Mouse (Mus musculus) bone marrow macrophage, adult 2 months (primary cell): ENCODE measurements around the gene Nebl. TPM values are rescaled to one million over a fixed set of nuclear protein-coding genes. Genes with fewer than 3 reads are reported as not detected.

Source experiments
- H3K27ac ChIP-seq: 2 replicates; pipeline ENCODE4 v1.5.1; 2012; ENCODE audit warnings: low read depth, low read length; ENCODE audit not compliant: insufficient read depth
- H3K4me1 ChIP-seq: 2 replicates; pipeline ENCODE4 v1.6.1; 2012; ENCODE audit warnings: low read length; ENCODE audit not compliant: control insufficient read depth, insufficient read depth
- H3K4me3 ChIP-seq: 2 replicates; pipeline ENCODE4 v1.5.1; 2012; ENCODE audit warnings: mild to moderate bottlenecking, low read length, moderate library complexity; ENCODE audit not compliant: insufficient read depth
- CTCF ChIP-seq: IDR thresholded peaks from 2 replicates; pipeline ENCODE4 v1.5.1; 2012; ENCODE audit warnings: low read depth, mild to moderate bottlenecking, low read length, moderate library complexity
- POLR2A ChIP-seq: IDR thresholded peaks from 2 replicates; pipeline ENCODE4 v1.6.1; 2012; ENCODE audit warnings: mild to moderate bottlenecking, low read depth, low read length, borderline replicate concordance
- polyA plus RNA-seq: library from polyadenylated mRNA; stranded (reverse); fragments of >200 nt; gene quantifications from 2 replicates; pipeline ENCODE4 v1.2.4, GENCODE M21; 2012; ENCODE audit not compliant: missing spikeins, insufficient read depth, insufficient read length

The Nebl gene
- polyA plus RNA-seq, 1 experiment: not detected

GRCm38 (mm10) chr2:17585329-17585992, 145.8 kb downstream of the Nebl start:
- Histone ChIP-seq H3K4me1 (no peaks in the 10 kb centered on the region), H3K4me3 (no peak overlapping the region), H3K27ac (no peak overlapping the region)
- no peak for TF ChIP-seq POLR2A
- TF ChIP-seq CTCF: no peak

- H3K4me3 ChIP-seq: no peak overlapping the region
- TF ChIP-seq CTCF: no peak
- no peak for TF ChIP-seq POLR2A
- no peaks in the 10 kb centered on the region for H3K4me1 ChIP-seq
- H3K27ac ChIP-seq: no peak overlapping the region
Observed at GRCm38 (mm10) chr2:17575648-17576047, 155.6 kb downstream of the Nebl start.

GRCm38 (mm10) chr2:17571716-17572115, 159.5 kb downstream of the Nebl start:
- H3K27ac ChIP-seq: no peak overlapping the region
- no peak overlapping the region for H3K4me3 ChIP-seq
- TF ChIP-seq CTCF: no peak
- TF ChIP-seq POLR2A: no peak
- H3K4me1 ChIP-seq: no peaks in the 10 kb centered on the region

GRCm38 (mm10) chr2:17558889-17559742, 172.1 kb downstream of the Nebl start:
- Histone ChIP-seq H3K27ac (no peak overlapping the region), H3K4me3 (no peak overlapping the region), H3K4me1 (no peaks in the 10 kb centered on the region)
- TF ChIP-seq POLR2A (no peak), CTCF (no peak)

- no peak for TF ChIP-seq CTCF
- TF ChIP-seq POLR2A: no peak
- Histone ChIP-seq H3K4me1 (no peaks in the 10 kb centered on the region), H3K27ac (no peak overlapping the region), H3K4me3 (no peak overlapping the region)
Observed at GRCm38 (mm10) chr2:17549895-17550558, 181.2 kb downstream of the Nebl start.

GRCm38 (mm10) chr2:17546354-17546948, 184.8 kb downstream of the Nebl start:
- no peak for TF ChIP-seq CTCF
- TF ChIP-seq POLR2A: no peak
- H3K27ac ChIP-seq: no peak overlapping the region
- H3K4me1 ChIP-seq: no peaks in the 10 kb centered on the region
- H3K4me3 ChIP-seq: no peak overlapping the region

- Histone ChIP-seq H3K4me1 (no peaks in the 10 kb centered on the region), H3K27ac (no peak overlapping the region), H3K4me3 (no peak overlapping the region)
- TF ChIP-seq POLR2A (no peak), CTCF (no peak)
Observed at GRCm38 (mm10) chr2:17539737-17540136, 191.5 kb downstream of the Nebl start.

GRCm38 (mm10) chr2:17538493-17538892, 192.8 kb downstream of the Nebl start:
- H3K4me3 ChIP-seq: no peak overlapping the region
- H3K27ac ChIP-seq: no peak overlapping the region
- TF ChIP-seq POLR2A (no peak), CTCF (no peak)
- no peaks in the 10 kb centered on the region for H3K4me1 ChIP-seq

GRCm38 (mm10) chr2:17531355-17532105, 199.7 kb downstream of the Nebl start:
- H3K27ac ChIP-seq: no peak overlapping the region
- no peak for TF ChIP-seq POLR2A
- TF ChIP-seq CTCF: no peak
- no peaks in the 10 kb centered on the region for H3K4me1 ChIP-seq
- H3K4me3 ChIP-seq: no peak overlapping the region
